Mouse (Mus musculus): ENCODE results near the gene Krtap9-5. TPM values are rescaled to one million over a fixed set of nuclear protein-coding genes. Genes with fewer than 3 reads are reported as not detected.

Krtap9-5 gene
- not detected in 2 replicates for polyA plus RNA-seq (2012; rRNA removed)
- not detected in 2 replicates for polyA plus RNA-seq (2014; fragmentation: Nextera tagmentation; extraction: Ambion mirVana)

DNA sequence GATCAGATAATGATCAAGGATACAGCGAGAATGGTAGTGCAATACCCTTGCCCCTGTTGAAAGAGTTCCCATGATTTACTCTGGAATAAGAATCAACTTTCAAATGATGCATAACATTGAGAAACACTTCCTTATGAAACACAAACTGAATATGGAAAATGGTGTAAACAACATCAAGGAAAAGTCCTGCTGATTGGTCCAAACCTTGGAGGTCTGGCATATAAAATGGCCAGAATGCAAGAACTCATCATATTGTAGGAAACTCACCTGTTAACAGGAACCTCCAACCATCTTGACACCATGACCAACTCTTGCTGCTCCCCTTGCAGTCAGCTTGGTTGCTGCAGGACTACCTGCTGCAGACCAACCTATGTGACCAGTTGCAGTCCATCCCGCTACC, at the start of gene Krtap9-5:
Gene Krtap9-5 (plus strand): TSS at position 301 of the 400 bp plus-strand sequence.
- 62% methylated on average over 2 of the region's 2 CpGs for WGBS (ENCODE audit: insufficient replicate concordance)
- ATAC-seq (ENCODE audit: insufficient read depth): no peak
- H3K4me3 ChIP-seq (ENCODE audit: insufficient read depth in 1 of 2, low read depth in 2 of 2, low read length in 2 of 2): no peak within 1 kb of the TSS

DNA sequence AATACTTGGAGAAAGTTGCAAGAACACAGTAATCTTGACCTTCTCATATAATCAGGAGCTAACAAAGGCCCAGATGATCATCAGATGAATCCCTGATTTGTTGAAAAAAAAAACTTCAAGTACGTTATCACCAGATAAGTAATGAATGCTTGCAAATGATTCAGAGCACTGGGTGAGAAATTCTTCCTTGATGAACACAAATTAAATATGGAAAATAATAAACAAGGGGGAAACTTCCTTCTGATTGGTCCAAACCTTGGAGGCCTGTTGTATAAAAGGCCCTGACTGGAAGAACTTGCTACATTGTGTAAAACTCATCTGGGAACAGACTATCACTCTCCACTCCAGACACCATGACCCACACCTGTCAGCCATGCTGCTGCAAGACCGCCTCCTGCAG, 40.7 kb upstream of the Krtap9-5 start, which contains the start of gene Krtap31-1:
Gene Krtap31-1 (plus strand): TSS at position 301 of the 400 bp plus-strand sequence.
- DNase-seq (ENCODE audit: low read depth in 3 of 3, low spot score in 3 of 3) (no peak), ATAC-seq (ENCODE audit: insufficient read depth) (no peak)
- H3K4me2 ChIP-seq (ENCODE audit: low read depth): no peak within 1 kb of the TSS
- WGBS (ENCODE audit: insufficient replicate concordance): 54% methylated on average over 2 of the region's 2 CpGs
- H3K36me3 ChIP-seq (replicated peaks; ENCODE audit: control insufficient read depth, insufficient read depth, low read depth): no peaks in the 10 kb centered on the region
- H3K4me3 ChIP-seq (ENCODE audit: insufficient read depth in 1 of 2, low read depth in 2 of 2, low read length in 2 of 2): no peak within 1 kb of the TSS
- H3K9me3 ChIP-seq (ENCODE audit: control insufficient read depth, low read length): no peaks in the 10 kb centered on the region
- H3K27ac ChIP-seq: no peak within 1 kb of the TSS
- H3K27me3 ChIP-seq (ENCODE audit: control insufficient read depth, insufficient read depth, low read length): no peaks in the 10 kb centered on the region
- TF ChIP-seq EP300 (IDR thresholded peaks at IDR 0.05; ENCODE audit: low read depth) (no peak), CTCF (IDR thresholded peaks at IDR 0.05; ENCODE audit: low read depth) (no peak)
- no peaks in the 10 kb centered on the region for H3K4me1 ChIP-seq (replicated peaks; ENCODE audit: control insufficient read depth in 2 of 2, insufficient read depth in 2 of 2, low read length in 1 of 2)
- no peak within 1 kb of the TSS for H3K9ac ChIP-seq (replicated peaks)

More for the DNA sequence above, at the start of gene Krtap9-5:
- Histone ChIP-seq H3K36me3 (replicated peaks; ENCODE audit: control insufficient read depth, insufficient read depth, low read depth) (no peaks in the 10 kb centered on the region), H3K9me3 (ENCODE audit: control insufficient read depth, low read length) (no peaks in the 10 kb centered on the region), H3K27ac (no peak within 1 kb of the TSS), H3K4me2 (ENCODE audit: low read depth) (no peak within 1 kb of the TSS), H3K9ac (replicated peaks) (no peak within 1 kb of the TSS), H3K27me3 (ENCODE audit: control insufficient read depth, insufficient read depth, low read length) (no peaks in the 10 kb centered on the region), H3K4me1 (replicated peaks; ENCODE audit: control insufficient read depth in 2 of 2, insufficient read depth in 2 of 2, low read length in 1 of 2) (no peaks in the 10 kb centered on the region)
- DNase-seq (ENCODE audit: low read depth in 3 of 3, low spot score in 3 of 3): no peak
- TF ChIP-seq CTCF (IDR thresholded peaks at IDR 0.05; ENCODE audit: low read depth) (no peak), EP300 (IDR thresholded peaks at IDR 0.05; ENCODE audit: low read depth) (no peak)

DNA sequence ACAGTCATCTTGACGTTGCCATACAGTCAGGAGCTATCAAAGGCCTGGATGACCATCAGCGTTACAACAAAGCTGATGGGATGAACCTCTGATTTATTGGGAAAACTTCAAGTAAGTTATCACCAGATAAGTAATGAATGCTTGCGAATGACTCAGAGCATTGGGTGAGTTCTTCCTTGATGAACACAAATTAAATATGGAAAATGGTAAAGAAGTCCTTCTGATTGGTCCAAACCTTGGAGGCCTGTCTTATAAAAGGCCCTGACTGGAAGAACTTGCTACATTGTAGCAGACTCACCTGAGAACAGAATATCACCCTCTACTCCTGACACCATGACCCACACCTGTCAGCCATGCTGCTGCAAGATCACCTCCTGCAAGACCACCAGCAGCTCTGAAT, 33.8 kb upstream of the Krtap9-5 start, which contains the start of gene Gm11565:
Gene Gm11565 (plus strand): TSS at position 301 of the 400 bp plus-strand sequence.
- Histone ChIP-seq H3K4me1 (replicated peaks; ENCODE audit: control insufficient read depth in 2 of 2, insufficient read depth in 2 of 2, low read length in 1 of 2) (no peaks in the 10 kb centered on the region), H3K36me3 (replicated peaks; ENCODE audit: control insufficient read depth, insufficient read depth, low read depth) (no peaks in the 10 kb centered on the region), H3K27me3 (ENCODE audit: control insufficient read depth, insufficient read depth, low read length) (no peaks in the 10 kb centered on the region), H3K27ac (no peak within 1 kb of the TSS), H3K4me3 (ENCODE audit: insufficient read depth in 1 of 2, low read depth in 2 of 2, low read length in 2 of 2) (no peak within 1 kb of the TSS), H3K9ac (replicated peaks) (no peak within 1 kb of the TSS), H3K9me3 (ENCODE audit: control insufficient read depth, low read length) (no peaks in the 10 kb centered on the region), H3K4me2 (ENCODE audit: low read depth) (no peak within 1 kb of the TSS)
- TF ChIP-seq CTCF (IDR thresholded peaks at IDR 0.05; ENCODE audit: low read depth) (no peak), EP300 (IDR thresholded peaks at IDR 0.05; ENCODE audit: low read depth) (no peak)
- WGBS (ENCODE audit: insufficient replicate concordance): 58% methylated on average over 3 of the region's 3 CpGs
- no peak for DNase-seq (ENCODE audit: low read depth in 3 of 3, low spot score in 3 of 3)
- no peak for ATAC-seq (ENCODE audit: insufficient read depth)

GRCm38 (mm10) chr11:99935991-99936390, 12.3 kb upstream of the Krtap9-5 start, which contains the start of gene Krtap31-2:
Gene Krtap31-2, plus strand, starts transcription at chr11:99936291.
- no peak within 1 kb of the TSS for H3K4me2 ChIP-seq (ENCODE audit: low read depth)
- no peak within 1 kb of the TSS for H3K27ac ChIP-seq
- ATAC-seq (ENCODE audit: insufficient read depth) (no peak), DNase-seq (ENCODE audit: low read depth in 3 of 3, low spot score in 3 of 3) (no peak)
- no peak within 1 kb of the TSS for H3K9ac ChIP-seq (replicated peaks)
- no peaks in the 10 kb centered on the region for H3K36me3 ChIP-seq (replicated peaks; ENCODE audit: control insufficient read depth, insufficient read depth, low read depth)
- no peak for TF ChIP-seq EP300 (IDR thresholded peaks at IDR 0.05; ENCODE audit: low read depth)
- no peak within 1 kb of the TSS for H3K4me3 ChIP-seq (ENCODE audit: insufficient read depth in 1 of 2, low read depth in 2 of 2, low read length in 2 of 2)
- no peaks in the 10 kb centered on the region for H3K4me1 ChIP-seq (replicated peaks; ENCODE audit: control insufficient read depth in 2 of 2, insufficient read depth in 2 of 2, low read length in 1 of 2)
- WGBS (ENCODE audit: insufficient replicate concordance): 53% methylated on average over 1 of the region's 1 CpGs
- H3K9me3 ChIP-seq (ENCODE audit: control insufficient read depth, low read length): no peaks in the 10 kb centered on the region
- H3K27me3 ChIP-seq (ENCODE audit: control insufficient read depth, insufficient read depth, low read length): no peaks in the 10 kb centered on the region

DNA sequence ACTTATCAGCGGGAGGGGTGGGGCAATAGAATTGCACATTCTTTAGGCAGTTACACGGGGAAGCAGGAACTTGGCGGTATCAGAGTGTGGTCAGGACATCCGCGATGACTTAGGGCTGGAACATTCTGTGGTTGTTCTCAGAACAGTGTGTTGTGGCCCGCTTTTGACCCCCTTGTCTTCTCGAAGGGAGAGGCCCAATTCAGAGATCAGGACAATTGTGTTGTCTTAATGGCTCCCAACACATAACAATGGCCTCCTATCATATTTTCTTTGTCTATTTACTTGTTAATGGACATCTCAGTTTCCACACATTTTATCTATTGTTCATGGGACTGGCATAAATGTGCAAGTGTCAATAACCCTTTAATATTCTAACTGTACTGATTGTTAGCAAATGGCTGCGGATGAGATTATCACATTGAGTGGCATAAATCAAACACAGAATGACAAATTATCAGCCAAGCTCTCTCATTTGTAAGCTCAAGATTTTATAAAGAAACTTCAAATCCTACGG, 10.5 kb upstream of the Krtap9-5 start:
- Histone ChIP-seq H3K36me3 (replicated peaks; ENCODE audit: control insufficient read depth, insufficient read depth, low read depth) (no peaks in the 10 kb centered on the region), H3K9ac (replicated peaks) (no peak overlapping the region), H3K9me3 (ENCODE audit: control insufficient read depth, low read length) (no peaks in the 10 kb centered on the region), H3K27ac (no peak overlapping the region), H3K4me1 (replicated peaks; ENCODE audit: control insufficient read depth in 2 of 2, insufficient read depth in 2 of 2, low read length in 1 of 2) (no peaks in the 10 kb centered on the region), H3K27me3 (ENCODE audit: control insufficient read depth, insufficient read depth, low read length) (no peaks in the 10 kb centered on the region), H3K4me3 (ENCODE audit: insufficient read depth in 1 of 2, low read depth in 2 of 2, low read length in 2 of 2) (no peak overlapping the region), H3K4me2 (ENCODE audit: low read depth) (no peak overlapping the region)
- 49% methylated on average over 9 of the region's 9 CpGs for WGBS (ENCODE audit: insufficient replicate concordance)
- ATAC-seq (ENCODE audit: insufficient read depth) (no peak), DNase-seq (ENCODE audit: low read depth in 3 of 3, low spot score in 3 of 3) (no peak)
- TF ChIP-seq CTCF (IDR thresholded peaks at IDR 0.05; ENCODE audit: low read depth): no peak
- TF ChIP-seq EP300 (IDR thresholded peaks at IDR 0.05; ENCODE audit: low read depth): no peak

Data from liver, embryonic 14.5 days (tissue).